Mouse (Mus musculus) CD8-positive naive resting alpha-beta T cell, adult 2 months (primary cell): Measurements from ENCODE around the gene Tnni2.
A peak's percentile ranks its signal among the peaks of the same experiment; 100 is the strongest.

Source experiments
- DNase-seq, 2 experiments: peaks; one replicate each; pipeline ENCODE4 v3.0.0; 2022; ENCODE audit warnings: low read depth in 2 of 2, low spot score in 2 of 2

Tnni2 gene

GRCm38 (mm10) chr7:142428213-142428612 lies 13.4 kb upstream of the Tnni2 start:
- no peak for DNase-seq

- no peak for DNase-seq
These were observed 11.4 kb upstream of the Tnni2 start for GRCm38 (mm10) chr7:142430160-142430678.

DNA sequence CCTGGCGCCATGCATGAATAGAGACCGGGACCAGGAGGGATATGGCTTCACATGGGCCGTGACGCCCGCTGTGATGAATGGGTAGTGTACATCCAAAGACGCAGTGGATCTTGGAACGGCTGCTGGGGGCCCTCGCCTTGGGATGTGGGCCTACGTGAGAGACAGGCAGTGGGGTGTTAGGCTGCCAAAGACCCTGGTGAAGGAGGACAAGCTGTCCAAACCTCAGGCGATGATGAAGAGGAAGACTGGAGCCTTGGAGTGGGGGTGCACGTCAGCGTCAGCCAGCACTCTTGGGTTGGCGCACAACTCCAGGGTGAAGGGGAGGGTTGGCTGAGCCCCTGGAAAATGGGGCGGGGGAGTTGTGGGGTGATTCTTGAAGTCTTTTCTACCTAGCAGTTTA lies 10.5 kb upstream of the Tnni2 start:
- DNase-seq, result no peak

DNA sequence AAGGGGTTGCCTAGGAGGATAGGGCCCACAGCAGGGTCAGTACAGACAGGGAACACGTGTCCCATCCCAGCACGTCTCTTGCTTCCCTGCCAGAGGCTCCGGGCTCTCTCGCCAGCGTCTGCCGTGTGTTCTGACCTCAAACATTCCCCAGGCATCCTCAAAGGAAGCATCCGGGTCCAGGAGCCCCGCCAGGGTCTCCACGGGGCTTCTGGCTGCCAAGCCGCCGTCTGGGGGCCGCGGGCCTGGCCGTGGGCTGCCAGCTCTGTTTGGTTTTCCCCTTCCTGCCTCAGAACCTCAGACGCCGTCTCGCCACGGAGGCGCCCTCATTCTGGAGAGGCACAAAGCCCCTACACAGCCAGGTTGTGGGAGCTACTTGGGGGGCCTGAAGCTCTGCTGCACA lies 8.0 kb upstream of the Tnni2 start:
- no peak for DNase-seq

GRCm38 (mm10) chr7:142434137-142434865 lies 7.3 kb upstream of the Tnni2 start, which contains the start of gene Syt8:
Gene Syt8, plus strand, starts transcription at chr7:142434850.
- DNase-seq, result no peak

- peak; percentile 56 to 73 for DNase-seq
These were observed 6.1 kb upstream of the Tnni2 start for GRCm38 (mm10) chr7:142435524-142435923.

DNA sequence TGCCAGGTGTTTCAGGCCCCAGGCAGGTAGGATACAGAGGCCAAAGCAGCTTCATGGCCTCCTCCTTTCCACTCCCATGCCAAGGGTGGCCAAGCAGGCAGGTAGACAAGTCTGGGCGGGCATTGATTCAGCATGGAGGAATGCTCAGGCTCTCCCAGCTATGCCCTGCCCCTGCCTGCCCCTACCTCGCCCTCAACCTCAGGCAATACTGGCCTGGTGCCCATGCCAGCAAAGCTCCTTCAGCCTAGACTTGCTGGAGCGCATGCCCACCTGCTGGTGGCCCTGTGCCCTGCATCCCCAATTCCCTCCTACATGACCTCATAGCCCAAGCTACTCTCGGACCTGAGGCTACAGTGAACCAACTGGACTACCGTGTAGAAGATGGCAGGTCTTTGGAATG lies 4.3 kb upstream of the Tnni2 start:
- no peak for DNase-seq

GRCm38 (mm10) chr7:142439966-142440365 lies 1.6 kb upstream of the Tnni2 start:
- DNase-seq, result no peak

DNA sequence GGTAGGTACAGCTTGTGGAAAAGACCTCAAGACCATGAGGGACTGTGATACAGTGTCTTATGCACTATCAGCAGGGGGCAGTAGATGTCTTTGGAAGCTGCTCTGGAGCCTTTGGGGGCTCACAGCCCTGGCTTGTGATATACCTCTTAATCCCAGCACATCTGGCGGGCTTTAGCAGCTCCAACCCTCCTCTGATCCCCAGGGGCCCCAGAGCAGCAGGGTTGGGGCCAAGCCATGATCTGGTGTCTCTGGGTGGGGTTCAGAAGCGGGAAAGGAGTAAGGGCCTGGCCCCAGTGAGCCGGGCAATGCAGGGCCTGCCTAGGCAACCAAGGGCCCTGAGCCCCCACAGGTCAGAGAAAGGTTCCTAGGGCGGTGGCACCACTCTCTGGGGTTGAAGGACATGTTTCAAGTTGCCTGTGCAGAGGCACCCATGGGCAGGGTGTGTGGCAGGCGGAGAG lies 922 bp upstream of the Tnni2 start:
- DNase-seq, result peak; percentile 39 to 53

GRCm38 (mm10) chr7:142442081-142442907 lies 686 bp downstream of the Tnni2 start:
- no peak for DNase-seq

GRCm38 (mm10) chr7:142442908-142443420 lies 1.4 kb downstream of the Tnni2 start:
- DNase-seq, result no peak

DNA sequence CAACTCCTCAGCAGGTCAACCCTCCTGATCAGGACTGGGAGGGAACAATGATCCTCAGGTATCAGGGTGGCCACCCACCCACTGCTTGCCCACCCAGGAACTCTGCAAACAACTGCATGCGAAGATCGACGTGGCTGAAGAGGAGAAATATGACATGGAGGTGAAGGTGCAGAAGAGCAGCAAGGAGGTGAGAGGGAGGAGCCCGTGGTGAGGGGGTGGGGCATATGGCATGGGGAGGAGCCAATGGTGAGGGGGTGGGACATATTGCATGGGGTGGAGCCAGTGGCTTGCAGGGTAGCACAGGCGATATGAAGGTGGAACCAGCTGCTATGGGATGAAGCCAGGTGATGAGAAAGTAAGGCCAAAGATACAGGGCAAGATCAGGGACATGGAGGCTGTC lies 1.9 kb downstream of the Tnni2 start:
- DNase-seq, result no peak

GRCm38 (mm10) chr7:142444171-142444570 lies 2.6 kb downstream of the Tnni2 start:
- DNase-seq, result no peak

- no peak for DNase-seq
These were observed 3.7 kb downstream of the Tnni2 start for GRCm38 (mm10) chr7:142445324-142445723.

DNA sequence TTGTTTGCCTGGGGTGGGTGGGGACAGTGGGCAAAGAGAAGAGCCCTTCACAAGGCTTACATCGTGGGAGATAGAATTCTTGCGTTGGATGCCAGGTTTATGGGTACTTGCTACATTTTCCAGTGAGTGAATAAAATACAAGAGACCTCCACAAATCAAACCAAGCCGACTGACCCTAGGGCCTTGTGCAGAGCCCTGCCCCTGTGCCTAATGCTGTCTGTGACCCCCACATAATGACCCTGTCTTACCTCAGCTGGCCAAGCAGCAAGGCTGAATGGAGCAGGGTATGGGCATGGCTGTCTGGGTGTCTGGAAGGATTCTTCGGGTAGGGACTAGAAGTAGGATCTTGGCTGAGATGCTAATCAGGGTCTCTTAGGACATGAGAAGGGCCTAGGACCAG lies 4.7 kb downstream of the Tnni2 start:
- DNase-seq, result no peak

DNA sequence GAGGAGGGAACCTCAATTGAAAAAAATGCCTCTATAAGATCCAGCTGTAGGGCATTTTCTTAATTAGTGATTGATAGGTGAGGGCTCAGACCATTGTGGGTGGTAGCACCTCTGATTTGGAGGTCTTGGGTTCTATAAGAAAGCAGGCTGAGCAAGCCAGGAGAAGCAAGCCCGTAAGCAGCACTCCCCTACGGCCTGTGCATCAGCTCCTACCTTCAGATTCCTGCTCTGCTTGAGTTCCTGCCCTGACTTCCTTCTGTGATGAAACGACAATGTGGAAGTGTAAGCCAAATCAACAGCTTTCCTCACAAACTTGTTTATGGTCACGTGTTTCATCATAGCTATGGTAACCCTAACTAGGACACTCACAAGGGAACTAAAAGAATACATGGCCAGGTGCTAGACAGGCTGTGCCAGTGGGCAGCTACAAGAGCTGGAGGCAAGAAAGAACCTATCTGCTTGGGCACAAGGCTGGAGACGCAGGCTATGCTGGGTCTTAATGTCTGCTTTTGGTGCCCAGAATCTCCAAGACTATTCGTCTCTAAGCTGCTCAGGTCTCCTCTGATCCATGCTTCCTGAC lies 7.5 kb downstream of the Tnni2 start:
- DNase-seq, result no peak

GRCm38 (mm10) chr7:142454706-142455105 lies 13.1 kb downstream of the Tnni2 start:
- DNase-seq, result no peak

DNA sequence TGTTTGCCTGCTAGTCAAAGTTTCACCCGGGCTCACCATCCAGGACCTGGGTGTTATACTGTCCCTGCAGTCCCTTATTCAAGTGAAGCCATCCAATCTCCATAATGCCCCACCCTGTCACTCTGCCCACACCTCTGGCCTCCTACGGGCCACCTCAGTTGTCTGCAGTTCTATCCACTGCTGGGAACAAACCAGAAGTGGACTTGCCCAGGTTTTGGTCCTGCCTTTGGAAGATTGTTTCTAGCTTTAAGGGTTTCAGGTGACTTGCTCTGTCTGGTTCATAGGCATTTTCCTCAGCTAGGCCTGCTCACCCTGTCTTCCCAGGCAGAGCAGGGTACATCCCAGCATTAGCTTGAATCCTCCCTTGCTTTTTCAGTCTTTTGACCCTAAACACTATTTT lies 13.6 kb downstream of the Tnni2 start:
- no peak for DNase-seq

GRCm38 (mm10) chr7:142456806-142457205 lies 15.2 kb downstream of the Tnni2 start:
- no peak for DNase-seq

DNA sequence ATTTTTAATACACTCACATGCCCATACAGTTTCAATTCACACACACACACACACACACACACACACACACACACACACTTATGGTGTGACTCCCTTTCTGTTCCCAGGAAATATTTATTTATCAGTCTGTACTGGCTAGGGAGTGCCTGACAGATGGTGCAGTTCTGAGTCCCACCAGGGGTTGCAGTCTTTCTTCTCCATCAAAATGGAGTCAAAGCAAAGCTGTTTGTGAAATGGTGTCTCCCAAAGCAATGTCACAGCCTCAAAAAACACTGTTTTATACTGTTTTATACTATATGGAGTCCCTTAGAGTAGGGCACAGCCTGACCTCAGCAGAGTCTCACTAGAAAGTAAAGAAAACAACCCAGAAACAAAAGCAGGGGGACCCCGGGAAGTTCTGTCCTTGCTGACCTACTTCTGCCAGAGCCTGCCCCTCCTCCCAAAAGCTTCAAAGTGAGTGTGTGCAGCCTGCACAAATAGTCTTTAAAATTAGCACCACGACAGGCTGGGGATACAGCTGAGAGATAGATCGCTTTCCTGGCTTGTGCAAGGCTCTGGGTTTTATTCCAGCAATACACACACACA lies 15.7 kb downstream of the Tnni2 start:
- DNase-seq, result no peak

- no peak for DNase-seq
These were observed 16.4 kb downstream of the Tnni2 start for GRCm38 (mm10) chr7:142458026-142458425.
